ENCODE assay signal across 14 mouse cellular contexts in genomic region chr6:5254869-5255268, GRCm38 (mm10). TPM values are rescaled to one million over a fixed set of nuclear protein-coding genes. Genes with fewer than 3 reads are reported as not detected.
A peak's percentile ranks its signal among the peaks of the same experiment; 100 is the strongest.
DNase-seq lines count a peak whose midpoint lies in the region; ATAC-seq and TF ChIP-seq lines count a peak whose summit lies in the region.
"Had no signal": no experiment of that assay in that cellular context is flagged by ENCODE, and none has a peak within 500 bp of the region (broad histone marks: within the 10 kb centered on the region; RNA-seq: fewer than 3 reads in every experiment).

No protein-coding gene starts in this region.

- H3K4me3 ChIP-seq in erythroblast, embryonic 14.5 days (replicated peaks) = peak overlapping the region; percentile 68
- H3K4me3 ChIP-seq in intestine, embryonic 14.5 days (ENCODE audit: low read depth, low read length) = no peak overlapping the region
- no peak overlapping the region for H3K4me3 ChIP-seq in intestine, embryonic 16.5 days (ENCODE audit: low read length)
- no peak overlapping the region for H3K4me3 ChIP-seq in midbrain, embryonic 11.5 days (ENCODE audit: low read depth, low read length)
- H3K4me3 ChIP-seq in midbrain, embryonic 13.5 days (replicated peaks) = no peak overlapping the region
- H3K4me3 ChIP-seq in stomach, postnatal 0 days (ENCODE audit: low read depth, low read length) = no peak overlapping the region

- no peak for ATAC-seq in erythroblast, adult 5-6 weeks (replicated peaks; ENCODE audit: low FRiP score, poor library complexity, severe bottlenecking)
- ATAC-seq in intestine, embryonic 14.5 days (replicated peaks; ENCODE audit: low FRiP score, low TSS enrichment, low read depth) = no peak
- ATAC-seq in intestine, embryonic 16.5 days = no peak
- no peak for ATAC-seq in midbrain, embryonic 11.5 days (ENCODE audit: low FRiP score)
- ATAC-seq in midbrain, embryonic 13.5 days = no peak
- ATAC-seq in stomach, postnatal 0 days (ENCODE audit: low FRiP score, low TSS enrichment) = no peak

- peak overlapping the region; percentile 73 for H3K4me2 ChIP-seq in intestine, embryonic 14.5 days (ENCODE audit: low read length)
- no peak overlapping the region for H3K4me2 ChIP-seq in intestine, embryonic 16.5 days (ENCODE audit: low read depth, low read length)
- H3K4me2 ChIP-seq in midbrain, embryonic 11.5 days = no peak overlapping the region
- no peak overlapping the region for H3K4me2 ChIP-seq in midbrain, embryonic 13.5 days (replicated peaks)
- H3K4me2 ChIP-seq in stomach, postnatal 0 days (replicated peaks; ENCODE audit: low read depth) = peak overlapping the region; percentile 68

- 98% methylated on average over 2 of the region's 2 CpGs for whole genome bisulfite sequencing in intestine, embryonic 14.5 days
- 96% methylated on average over 2 of the region's 2 CpGs for WGBS in intestine, embryonic 16.5 days
- WGBS in midbrain, embryonic 11.5 days = 99% methylated on average over 2 of the region's 2 CpGs
- WGBS in midbrain, embryonic 13.5 days = 97% methylated on average over 2 of the region's 2 CpGs
- 97% methylated on average over 2 of the region's 2 CpGs for WGBS in stomach, postnatal 0 days

- H3K4me1 ChIP-seq in erythroblast, embryonic 14.5 days (ENCODE audit: control insufficient read depth) = peaks cover 28% of the 10 kb centered on the region
- peaks cover 3% of the 10 kb centered on the region; the same call in 1 of the 2 replicates for H3K4me1 ChIP-seq in intestine, embryonic 14.5 days (replicated peaks; ENCODE audit: control insufficient read depth, insufficient read depth, low read length)
- peaks cover 4% of the 10 kb centered on the region; the same call in 1 of the 2 replicates for H3K4me1 ChIP-seq in intestine, embryonic 16.5 days (ENCODE audit: control insufficient read depth, insufficient read depth, low read length)
- 0 out of 2 replicates have a peak, but pooled peaks cover 3% of the 10 kb centered on the region for H3K4me1 ChIP-seq in midbrain, embryonic 11.5 days (ENCODE audit: control insufficient read depth, insufficient read depth, low read length)
- H3K4me1 ChIP-seq in midbrain, embryonic 13.5 days (replicated peaks) = peaks cover 9% of the 10 kb centered on the region
- H3K4me1 ChIP-seq in stomach, postnatal 0 days (replicated peaks; ENCODE audit: control insufficient read depth, insufficient read depth) = no peaks in the 10 kb centered on the region
- H3K4me1 ChIP-seq: hindbrain, embryonic 15.5 days had no signal

- H3K9ac ChIP-seq in intestine, embryonic 14.5 days (ENCODE audit: low read length) = no peak overlapping the region
- H3K9ac ChIP-seq in intestine, embryonic 16.5 days (ENCODE audit: low read depth, low read length) = no peak overlapping the region
- H3K9ac ChIP-seq in midbrain, embryonic 11.5 days (ENCODE audit: low read length) = no peak overlapping the region
- H3K9ac ChIP-seq in midbrain, embryonic 13.5 days (replicated peaks) = no peak overlapping the region
- no peak overlapping the region for H3K9ac ChIP-seq in stomach, postnatal 0 days (ENCODE audit: low read length)
- H3K9ac ChIP-seq: hindbrain, embryonic 15.5 days; neural tube, embryonic 15.5 days had no signal

- H3K9me3 ChIP-seq in erythroblast, embryonic 14.5 days (ENCODE audit: control insufficient read depth, low read length) = no peaks in the 10 kb centered on the region
- no peaks in the 10 kb centered on the region for H3K9me3 ChIP-seq in intestine, embryonic 14.5 days (ENCODE audit: control insufficient read depth, low read length)
- H3K9me3 ChIP-seq in intestine, embryonic 16.5 days (ENCODE audit: control insufficient read depth, low read length) = no peaks in the 10 kb centered on the region
- H3K9me3 ChIP-seq in midbrain, embryonic 11.5 days (ENCODE audit: control insufficient read depth, low read length) = no peaks in the 10 kb centered on the region
- H3K9me3 ChIP-seq in midbrain, embryonic 13.5 days = no peaks in the 10 kb centered on the region
- H3K9me3 ChIP-seq in stomach, postnatal 0 days (ENCODE audit: control insufficient read depth, low read length) = no peaks in the 10 kb centered on the region
- H3K9me3 ChIP-seq: forebrain, embryonic 10.5 days; hindbrain, embryonic 15.5 days; neural tube, embryonic 15.5 days had no signal

- DNase-seq in intestine, embryonic 14.5 days (ENCODE audit: low spot score) = no peak
- DNase-seq in midbrain, embryonic 11.5 days (ENCODE audit: low spot score, missing footprints) = peak; percentile 64
- no peak for DNase-seq in stomach, postnatal 0 days (ENCODE audit: low spot score)
- no peak for DNase-seq in embryo, embryonic 10 days (ENCODE audit: low spot score)
- DNase-seq: cerebellum, adult 9-11 months; layer of hippocampus, adult 9-11 months; retina, postnatal 1 day had no signal

- no peak overlapping the region for H3K27ac ChIP-seq in intestine, embryonic 14.5 days (ENCODE audit: low read depth)
- H3K27ac ChIP-seq in intestine, embryonic 16.5 days (ENCODE audit: low read length) = no peak overlapping the region
- no peak overlapping the region for H3K27ac ChIP-seq in midbrain, embryonic 11.5 days (ENCODE audit: low read depth, low read length)
- no peak overlapping the region for H3K27ac ChIP-seq in midbrain, embryonic 13.5 days
- no peak overlapping the region for H3K27ac ChIP-seq in stomach, postnatal 0 days (replicated peaks)
- H3K27ac ChIP-seq: forebrain, embryonic 10.5 days; hindbrain, embryonic 15.5 days; neural tube, embryonic 15.5 days had no signal

- peaks cover 5% of the 10 kb centered on the region for H3K36me3 ChIP-seq in erythroblast, embryonic 14.5 days (ENCODE audit: control insufficient read depth)
- no peaks in the 10 kb centered on the region for H3K36me3 ChIP-seq in intestine, embryonic 14.5 days (ENCODE audit: control insufficient read depth, insufficient read depth, low read length)
- no peaks in the 10 kb centered on the region for H3K36me3 ChIP-seq in intestine, embryonic 16.5 days (ENCODE audit: control insufficient read depth, insufficient read depth, low read length)
- no peaks in the 10 kb centered on the region for H3K36me3 ChIP-seq in midbrain, embryonic 11.5 days (ENCODE audit: control insufficient read depth, insufficient read depth, low read length)
- no peaks in the 10 kb centered on the region for H3K36me3 ChIP-seq in midbrain, embryonic 13.5 days
- H3K36me3 ChIP-seq in stomach, postnatal 0 days (ENCODE audit: control insufficient read depth, insufficient read depth, low read length) = no peaks in the 10 kb centered on the region
- H3K36me3 ChIP-seq: forebrain, embryonic 10.5 days; hindbrain, embryonic 15.5 days; neural tube, embryonic 15.5 days had no signal

- H3K27me3 ChIP-seq in erythroblast, embryonic 14.5 days (ENCODE audit: control insufficient read depth) = no peaks in the 10 kb centered on the region
- H3K27me3 ChIP-seq in intestine, embryonic 14.5 days (replicated peaks; ENCODE audit: control insufficient read depth, insufficient read depth, low read length) = no peaks in the 10 kb centered on the region
- H3K27me3 ChIP-seq in intestine, embryonic 16.5 days (replicated peaks; ENCODE audit: control insufficient read depth, insufficient read depth, low read length) = no peaks in the 10 kb centered on the region
- H3K27me3 ChIP-seq in midbrain, embryonic 11.5 days (ENCODE audit: control insufficient read depth, insufficient read depth, low read length) = no peaks in the 10 kb centered on the region
- no peaks in the 10 kb centered on the region for H3K27me3 ChIP-seq in midbrain, embryonic 13.5 days
- H3K27me3 ChIP-seq in stomach, postnatal 0 days (ENCODE audit: control insufficient read depth, insufficient read depth, low read length) = no peaks in the 10 kb centered on the region
- H3K27me3 ChIP-seq: hindbrain, embryonic 15.5 days; neural tube, embryonic 15.5 days had no signal

- TF ChIP-seq EP300 in stomach, postnatal 0 days (optimal IDR thresholded peaks at IDR 0.05) = no peak

- no peak for TF ChIP-seq CTCF in stomach, postnatal 0 days (IDR thresholded peaks at IDR 0.05; ENCODE audit: low read depth)

RNA-seq across cellular contexts. Expression of gene Pon3, which starts 1.2 kb away (rescaled TPM):
- polyA plus RNA-seq in erythroblast, embryonic 14.5 days (2012) = 0.02 TPM in 1 of 2 replicates, not detected in the other
- 4.4 and 11.7 TPM in 2 replicates for total RNA-seq in erythroblast, adult 5-6 weeks (2015; ENCODE audit: low replicate concordance)
- 7.2 and 8.9 TPM in 2 replicates for total RNA-seq in erythroblast, adult 5-6 weeks (2017; ENCODE audit: low replicate concordance)
- 12.2 and 13.3 TPM in 2 replicates for polyA plus RNA-seq in intestine, embryonic 14.5 days (2014; fragmentation: Nextera tagmentation; extraction: Ambion mirVana)
- 27.7 and 30.2 TPM in 2 replicates for polyA plus RNA-seq in intestine, embryonic 16.5 days (2015; fragmentation: Nextera tagmentation; extraction: Ambion mirVana)
- polyA plus RNA-seq in midbrain, embryonic 11.5 days (2014; fragmentation: Nextera tagmentation; extraction: Ambion mirVana) = 7.1 TPM in 2 replicates
- polyA plus RNA-seq in midbrain, embryonic 13.5 days (2015; fragmentation: Nextera tagmentation; extraction: Ambion mirVana) = 4.8 and 5.2 TPM in 2 replicates
- polyA plus RNA-seq in stomach, postnatal 0 days (2015; fragmentation: Nextera tagmentation; extraction: Ambion mirVana) = 27.2 and 30.2 TPM in 2 replicates

RNA-seq across cellular contexts. Expression of gene Pon2, which starts 43.4 kb away (rescaled TPM):
- polyA plus RNA-seq in erythroblast, embryonic 14.5 days (2012) = 3.5 and 6.4 TPM in 2 replicates
- 57.6 and 68.1 TPM in 2 replicates for total RNA-seq in erythroblast, adult 5-6 weeks (2015; ENCODE audit: low replicate concordance)
- total RNA-seq in erythroblast, adult 5-6 weeks (2017; ENCODE audit: low replicate concordance) = 43.8 and 45.8 TPM in 2 replicates
- polyA plus RNA-seq in intestine, embryonic 14.5 days (2014; fragmentation: Nextera tagmentation; extraction: Ambion mirVana) = 35.3 and 35.9 TPM in 2 replicates
- polyA plus RNA-seq in intestine, embryonic 16.5 days (2015; fragmentation: Nextera tagmentation; extraction: Ambion mirVana) = 89.7 and 100 TPM in 2 replicates
- 23.0 and 28.4 TPM in 2 replicates for polyA plus RNA-seq in midbrain, embryonic 11.5 days (2014; fragmentation: Nextera tagmentation; extraction: Ambion mirVana)
- 25.0 and 30.6 TPM in 2 replicates for polyA plus RNA-seq in midbrain, embryonic 13.5 days (2015; fragmentation: Nextera tagmentation; extraction: Ambion mirVana)
- polyA plus RNA-seq in stomach, postnatal 0 days (2015; fragmentation: Nextera tagmentation; extraction: Ambion mirVana) = 130 and 148 TPM in 2 replicates

Comparison
In these comparisons a context has a peak if more than half of its experiments do, and no peak if none do; other contexts are left out.
1. H3K4me2 ChIP-seq: peak in intestine, embryonic 14.5 days (single experiment) and stomach, postnatal 0 days (single experiment); none in intestine, embryonic 16.5 days (single experiment), midbrain, embryonic 11.5 days (single experiment) and midbrain, embryonic 13.5 days (single experiment).